Mouse (Mus musculus) megakaryocyte, embryonic 14.5 days (primary cell): ENCODE results near the gene Skida1.

ENCODE experiments used
- FLI1 ChIP-seq: IDR thresholded peaks from 2 replicates; pipeline ENCODE4 v1.6.1; 2012; ENCODE audit warnings: low read length, inconsistent platforms, mixed read lengths
- GATA1 ChIP-seq: IDR thresholded peaks from 3 replicates; pipeline ENCODE4 v1.6.1; 2012; ENCODE audit warnings: mixed read lengths, low read length, inconsistent platforms, borderline replicate concordance

DNA sequence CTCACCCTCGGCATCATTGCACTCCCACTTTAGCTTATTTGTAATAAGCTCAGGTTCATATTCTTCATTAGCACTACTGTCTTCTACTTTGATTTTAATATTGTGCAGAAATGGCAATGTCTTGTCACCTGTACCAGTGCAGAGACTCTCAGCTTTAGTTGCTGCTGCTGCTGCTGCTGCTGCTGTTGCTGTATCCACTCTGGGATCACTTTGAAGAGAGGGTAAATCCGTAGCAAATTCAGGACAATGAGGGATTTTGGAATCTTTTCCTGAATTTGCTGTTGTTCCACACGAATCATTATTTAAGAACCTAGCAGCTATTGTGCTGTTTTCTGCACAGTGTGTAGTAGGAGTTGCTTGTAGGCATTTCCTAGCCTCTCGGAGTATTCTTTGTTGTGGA is 2.7 kb downstream of the Skida1 start:
- no peak for TF ChIP-seq GATA1
- no peak for TF ChIP-seq FLI1
